Mouse (Mus musculus) thymus, postnatal 4 days (tissue): ENCODE results near the gene Dusp27.
"Not testable (repeated sequence)": the region's sequence is repeated elsewhere in the genome, so short reads cannot be mapped to it uniquely, and the experiment has no call there.

Experiments
- DNase-seq: peaks from one replicate; pipeline ENCODE4 v3.0.0; 2021

The Dusp27 gene

DNA sequence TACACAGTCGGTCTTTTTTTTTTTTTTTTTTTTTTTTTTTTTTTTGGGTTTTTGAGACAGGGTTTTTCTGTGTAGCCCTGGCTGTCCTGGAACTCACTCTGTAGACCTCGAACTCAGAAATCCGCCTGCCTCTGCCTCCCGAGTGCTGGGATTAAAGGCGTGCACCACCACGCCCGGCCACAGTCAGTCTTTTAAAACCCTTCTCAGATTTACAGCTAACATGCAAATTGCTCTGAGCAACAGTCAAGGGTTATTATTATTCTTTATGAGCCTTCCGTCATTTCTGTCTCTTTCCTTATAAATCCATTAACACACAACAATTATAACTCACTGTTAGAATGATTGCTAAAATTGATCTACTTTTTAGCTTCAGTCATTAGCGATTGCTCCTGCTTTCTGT is 14.1 kb upstream of the Dusp27 start:
- DNase-seq = not testable (repeated sequence)

DNA sequence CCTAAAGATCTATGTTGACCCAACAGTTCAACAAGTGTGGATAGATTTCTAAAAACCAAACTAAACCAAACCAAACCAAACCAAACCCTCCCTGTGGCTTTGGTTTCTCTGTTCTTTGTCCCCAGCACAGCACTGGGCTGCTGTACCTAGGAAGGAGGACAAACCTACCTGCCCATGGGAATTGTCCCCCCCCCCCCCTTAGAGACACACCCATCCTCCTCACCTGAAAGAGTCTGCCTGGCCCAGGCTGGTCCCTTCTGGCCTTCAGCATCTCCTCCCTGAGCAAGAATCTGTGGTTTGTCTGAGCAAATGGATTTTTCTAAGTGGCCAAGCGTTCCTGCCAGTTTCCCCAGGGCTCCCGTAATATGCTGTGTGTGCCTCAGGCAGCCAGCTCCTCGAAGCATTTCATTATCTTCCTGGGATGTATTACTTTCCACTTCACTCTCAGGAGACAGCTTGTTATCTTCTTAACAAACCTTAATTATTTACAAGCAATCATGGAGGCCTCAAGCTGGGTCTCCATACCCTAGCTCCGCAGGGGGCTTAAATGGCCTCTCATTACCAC is 12.0 kb upstream of the Dusp27 start:
- no peak for DNase-seq

DNA sequence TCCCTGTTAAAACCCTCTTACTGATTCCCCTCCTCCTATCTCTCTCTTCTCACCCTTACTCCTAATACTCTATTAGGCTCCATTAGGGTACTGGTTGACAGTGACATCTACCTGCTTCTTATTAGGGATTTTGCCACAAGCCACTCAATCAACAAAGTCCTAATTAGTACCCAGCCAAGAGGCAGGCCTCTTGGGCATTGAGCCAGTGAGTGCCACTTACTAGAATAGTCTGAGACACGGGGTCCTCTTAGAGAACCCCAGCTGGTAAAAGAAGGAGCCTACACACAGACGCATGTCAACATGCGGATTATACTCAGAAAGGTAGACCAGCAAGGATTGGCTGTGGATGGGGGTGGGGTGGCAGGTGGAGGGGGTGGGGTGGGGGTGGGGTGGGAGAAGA is 11.4 kb upstream of the Dusp27 start:
- DNase-seq = no peak

DNA sequence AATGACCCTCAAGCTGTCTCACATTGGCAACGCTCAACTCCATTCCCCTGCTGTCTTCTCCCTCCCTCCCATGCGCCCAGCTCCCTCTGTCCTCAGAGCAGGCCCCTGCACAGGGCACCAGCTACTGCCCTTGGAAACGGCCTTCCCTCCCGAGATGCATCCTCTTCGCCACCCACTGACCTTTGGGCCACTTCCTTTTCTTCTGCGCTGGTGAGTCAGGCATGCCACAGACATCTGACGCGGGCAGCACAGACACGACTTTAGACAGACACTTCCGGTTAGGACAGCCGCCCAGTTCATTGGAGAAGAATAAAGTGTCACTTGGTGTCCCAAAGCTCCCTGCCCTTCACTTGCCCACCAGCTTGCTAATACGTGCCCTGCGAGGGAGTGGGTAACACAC is 10.4 kb upstream of the Dusp27 start:
- DNase-seq = no peak

DNA sequence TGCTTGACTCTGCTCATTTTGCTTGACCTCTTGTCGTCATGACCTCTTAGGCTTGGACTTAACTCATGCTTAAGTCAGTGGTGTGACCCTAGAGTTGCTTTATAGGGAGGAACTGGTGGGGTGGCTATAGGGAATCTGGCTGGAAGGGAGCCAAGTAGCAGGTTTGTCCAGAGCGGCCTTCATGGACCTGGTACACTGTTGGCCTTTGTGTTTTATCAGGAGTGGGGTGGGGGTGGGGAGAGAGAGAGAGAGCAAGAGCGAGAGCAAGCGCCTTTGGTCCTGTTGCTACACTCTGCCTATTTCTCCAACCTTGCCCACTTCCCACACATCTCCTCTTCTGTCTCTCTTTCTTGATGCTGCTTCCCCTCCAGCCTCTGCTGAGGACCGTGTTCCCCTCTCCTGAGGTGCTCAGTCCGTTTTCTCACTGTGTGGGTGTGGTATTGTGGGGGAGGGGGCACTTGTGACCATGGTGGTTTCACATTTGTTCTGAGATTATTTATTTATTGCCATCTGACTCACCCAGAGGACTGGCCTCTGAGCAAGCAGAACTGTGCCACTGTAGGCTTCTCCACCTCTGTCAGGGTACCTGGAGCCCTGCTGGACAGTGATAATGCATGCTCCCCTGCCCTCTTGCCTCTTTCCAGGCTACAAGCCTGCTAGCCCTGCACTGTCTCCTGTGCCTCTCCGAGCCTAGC is 9.7 kb upstream of the Dusp27 start:
- no peak for DNase-seq

DNA sequence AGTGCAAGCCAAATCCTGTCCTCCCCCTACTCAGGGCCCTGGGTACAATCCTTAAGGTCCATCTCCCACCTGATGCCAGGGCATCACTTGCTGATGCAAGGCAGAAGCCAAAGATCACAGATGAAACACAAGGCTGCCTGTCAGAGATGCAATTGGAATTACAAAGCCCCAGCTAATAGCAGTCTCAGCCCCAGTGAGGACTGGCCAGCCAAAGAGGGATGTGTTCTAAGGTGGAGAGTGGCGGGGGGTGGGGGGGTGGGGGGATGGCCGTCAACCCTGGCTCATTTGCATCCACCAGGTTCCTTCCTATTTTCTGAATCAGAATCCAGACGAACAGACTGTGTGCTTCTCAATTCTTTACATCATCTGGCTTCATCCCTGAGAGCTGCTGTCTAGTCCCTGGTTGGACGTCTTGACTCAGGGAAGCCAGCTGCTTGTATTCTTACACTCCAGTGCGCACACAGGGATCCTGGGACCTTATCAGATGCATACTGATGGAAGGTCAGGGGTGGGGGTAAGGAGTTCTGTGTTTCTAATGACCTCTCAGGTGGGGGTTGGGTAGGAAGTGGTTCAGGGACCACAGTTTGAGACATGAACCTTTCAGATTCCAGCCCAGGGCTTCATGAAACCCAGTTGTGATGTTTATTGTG is 7.5 kb upstream of the Dusp27 start:
- no peak for DNase-seq

DNA sequence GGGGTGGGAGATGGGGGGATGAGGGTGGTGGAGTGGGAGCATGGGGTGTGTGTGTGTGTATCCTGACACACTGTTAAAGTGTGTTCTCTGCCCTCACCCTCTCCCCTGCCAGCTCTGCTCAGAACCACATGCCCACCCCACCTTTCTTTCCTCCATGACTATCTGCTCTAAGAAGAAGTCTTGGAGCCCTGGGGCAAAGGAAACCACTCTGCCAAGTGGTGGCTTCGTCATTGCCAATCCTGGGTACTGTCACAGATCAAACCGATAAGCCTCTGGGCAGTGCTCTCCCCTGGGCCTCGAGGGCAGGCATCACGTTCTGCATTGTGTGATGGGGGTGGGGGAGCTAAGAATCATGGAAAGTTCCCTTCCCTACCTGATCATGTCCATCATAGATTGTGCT is 4.6 kb upstream of the Dusp27 start:
- no peak for DNase-seq

DNA sequence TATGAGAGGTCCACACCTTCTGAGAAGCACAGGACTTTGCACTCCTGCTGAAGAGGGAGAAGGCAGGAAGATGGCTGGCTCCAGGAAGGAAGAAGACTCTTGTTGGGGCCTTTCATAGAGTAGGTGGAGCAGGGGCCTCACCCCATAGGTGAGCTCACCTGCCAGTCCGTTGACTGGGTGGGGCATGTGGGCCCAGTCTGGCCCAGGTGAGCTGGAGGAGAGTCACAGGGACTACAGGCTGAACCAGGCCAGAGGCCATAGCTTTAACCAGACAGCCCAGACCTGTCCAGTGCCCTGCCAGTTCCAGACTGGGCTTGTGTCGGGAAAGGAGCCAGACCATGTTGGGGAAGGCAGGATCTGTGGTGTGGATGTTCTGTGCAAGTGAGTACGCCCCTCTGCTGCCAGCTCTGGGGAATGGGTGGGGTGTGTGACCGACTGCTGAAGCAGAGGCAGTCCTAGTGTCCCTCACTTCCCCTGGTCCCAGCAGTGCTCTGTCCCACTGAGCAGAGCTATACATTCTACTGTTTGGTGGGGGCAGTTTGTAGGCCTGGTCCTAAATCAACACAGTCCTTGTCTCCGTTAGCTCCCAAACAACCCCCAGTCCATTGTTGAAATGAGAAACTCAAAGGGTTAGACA is 2.6 kb upstream of the Dusp27 start, which contains the start of gene Gpa33:
Gene Gpa33 (plus strand): TSS at position 15 of the 637 bp plus-strand sequence.
- no peak for DNase-seq

DNA sequence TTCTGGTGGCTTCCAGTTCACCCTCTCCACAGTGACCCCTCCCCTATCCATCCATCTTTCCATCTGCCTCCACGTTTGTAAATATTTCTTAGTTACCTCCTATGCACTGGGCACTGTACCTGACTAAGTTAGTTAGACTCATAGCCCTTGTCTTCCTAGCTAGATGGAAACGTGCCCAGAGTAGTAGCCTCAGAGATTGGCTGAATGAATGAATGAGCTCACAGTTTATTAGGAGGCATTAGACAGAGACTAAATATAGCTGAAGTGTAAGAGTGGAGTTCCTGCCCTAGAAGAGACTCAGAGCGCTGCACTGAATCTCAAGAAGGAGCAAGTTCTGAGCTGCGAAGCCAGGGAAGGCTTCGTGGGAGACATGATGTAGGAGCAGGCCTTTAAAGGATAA is 829 bp upstream of the Dusp27 start:
- no peak for DNase-seq

DNA sequence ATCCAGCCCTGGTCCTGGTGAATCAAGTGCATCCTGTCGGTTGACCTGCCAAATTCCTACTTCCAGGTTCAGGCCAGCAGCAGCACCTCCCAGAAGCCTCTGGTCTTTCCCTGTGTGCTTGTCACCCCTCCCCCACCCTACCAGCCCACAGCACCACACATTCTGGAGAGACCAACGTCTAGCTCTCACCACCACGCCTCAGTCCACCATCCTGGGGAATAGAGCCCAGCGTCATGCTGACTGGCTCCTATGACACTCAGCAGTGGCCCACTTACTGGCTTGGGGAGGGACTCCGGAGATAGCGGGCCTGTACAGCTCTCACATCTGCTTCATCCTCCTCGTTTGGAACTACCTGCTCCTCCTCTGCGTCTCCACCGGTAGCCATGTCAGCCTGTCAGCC is 927 bp downstream of the Dusp27 start:
- DNase-seq = no peak

DNA sequence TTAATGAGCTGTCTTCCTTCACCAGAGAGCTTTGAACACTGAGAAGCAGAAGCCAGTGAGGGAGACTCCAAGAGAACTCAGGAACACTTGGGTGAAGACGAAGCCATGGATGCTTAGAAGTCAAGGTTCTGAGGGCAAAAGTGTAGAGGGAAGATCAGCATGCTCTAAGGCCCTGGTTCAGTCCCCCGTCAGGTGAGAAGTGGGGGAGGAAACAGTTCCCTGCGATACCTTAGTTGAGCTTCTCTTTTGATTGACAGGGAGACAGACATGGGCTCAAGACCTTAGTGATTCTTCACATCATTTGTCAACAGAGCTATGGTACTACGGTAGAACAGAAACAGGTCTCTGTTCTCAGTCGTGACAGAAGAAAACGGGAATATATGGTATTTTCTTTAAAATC is 1.4 kb downstream of the Dusp27 start:
- DNase-seq = no peak

DNA sequence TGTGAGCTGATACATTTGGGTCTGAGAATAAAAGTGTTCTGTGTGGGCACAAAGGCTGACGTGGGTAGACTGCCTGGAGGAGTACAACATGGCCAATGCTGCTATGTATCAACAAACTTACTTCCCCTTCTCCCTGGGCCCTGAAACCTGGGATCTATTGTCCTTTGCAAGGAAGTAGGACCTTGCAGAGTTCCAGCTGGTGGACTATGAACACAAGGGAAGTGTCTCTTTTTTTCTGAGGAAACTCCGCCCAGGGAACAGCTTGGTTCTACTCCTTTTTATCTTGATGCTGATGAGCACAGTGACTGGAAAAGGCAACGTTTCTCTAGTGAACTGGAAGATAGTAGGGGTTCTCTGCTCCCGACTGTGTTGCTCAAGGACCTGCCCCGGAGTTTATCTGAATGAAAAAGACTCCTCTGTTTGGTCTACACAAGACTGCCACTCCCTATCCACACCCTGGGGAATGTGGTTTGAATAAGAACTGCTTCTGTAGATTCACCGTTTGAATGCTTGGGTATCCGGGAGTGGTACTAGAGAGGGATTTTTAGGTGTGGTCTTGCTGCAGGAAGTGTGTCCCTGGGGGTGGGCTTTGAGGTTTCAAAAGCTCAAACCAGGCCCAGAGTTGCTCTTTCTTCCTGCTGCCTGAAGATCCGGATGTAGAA is 2.7 kb downstream of the Dusp27 start:
- DNase-seq = no peak

DNA sequence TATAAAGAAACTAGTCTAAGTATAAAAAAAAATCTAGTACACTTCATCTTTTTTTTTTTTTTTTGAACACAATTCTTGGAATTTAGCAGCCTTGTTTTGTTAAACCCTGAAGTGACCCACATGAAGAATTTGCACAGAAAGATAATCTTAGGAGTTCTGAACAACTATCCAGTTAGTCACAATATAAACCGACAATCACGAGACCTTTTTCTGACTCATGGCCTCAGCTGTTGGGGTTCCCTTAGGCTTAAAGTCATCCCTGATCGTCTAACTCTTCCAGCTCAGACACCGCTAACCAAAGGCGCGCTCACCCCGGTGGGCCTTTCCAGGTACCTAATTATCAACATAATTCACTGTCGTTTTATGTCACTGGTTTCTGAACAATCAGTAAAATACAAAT is 4.0 kb downstream of the Dusp27 start:
- DNase-seq = no peak

DNA sequence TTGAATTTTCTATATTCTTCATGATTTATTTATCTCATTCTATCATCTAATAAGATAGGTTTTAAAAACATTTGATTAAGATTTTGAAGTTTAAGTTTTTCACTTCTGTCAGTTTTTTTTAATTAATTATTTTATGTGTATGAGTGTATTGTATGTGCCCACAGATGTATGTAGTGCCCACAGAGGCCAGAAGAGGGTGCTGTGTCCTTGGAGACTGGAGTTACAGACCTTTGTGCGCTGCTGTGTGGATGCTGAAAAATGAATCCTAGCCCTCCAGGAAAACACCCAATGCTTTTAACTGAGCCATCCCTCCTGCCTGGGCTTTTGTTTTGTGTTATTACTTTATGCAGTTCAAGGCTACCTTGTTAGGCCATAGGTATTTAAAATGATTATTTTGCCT is 4.7 kb downstream of the Dusp27 start:
- no peak for DNase-seq

DNA sequence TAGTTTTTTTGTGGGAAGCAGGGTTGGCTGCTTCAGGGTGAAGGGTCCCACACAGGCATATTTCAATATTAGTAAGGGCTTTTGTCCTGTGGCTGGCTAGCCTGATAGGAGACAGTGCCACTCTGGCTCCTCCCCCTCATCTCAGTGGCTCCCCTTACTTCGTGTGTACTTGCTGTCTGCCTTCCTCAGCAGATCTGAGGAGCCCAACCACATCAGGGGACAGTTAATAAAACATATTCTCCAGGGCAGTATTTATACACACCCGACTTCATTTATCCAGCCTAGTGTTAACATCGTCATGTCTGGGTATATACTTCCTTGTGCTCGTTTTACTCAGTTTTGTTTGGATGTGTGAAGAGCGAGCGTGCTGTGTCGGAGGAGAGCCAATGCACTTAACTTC is 5.6 kb downstream of the Dusp27 start:
- no peak for DNase-seq

DNA sequence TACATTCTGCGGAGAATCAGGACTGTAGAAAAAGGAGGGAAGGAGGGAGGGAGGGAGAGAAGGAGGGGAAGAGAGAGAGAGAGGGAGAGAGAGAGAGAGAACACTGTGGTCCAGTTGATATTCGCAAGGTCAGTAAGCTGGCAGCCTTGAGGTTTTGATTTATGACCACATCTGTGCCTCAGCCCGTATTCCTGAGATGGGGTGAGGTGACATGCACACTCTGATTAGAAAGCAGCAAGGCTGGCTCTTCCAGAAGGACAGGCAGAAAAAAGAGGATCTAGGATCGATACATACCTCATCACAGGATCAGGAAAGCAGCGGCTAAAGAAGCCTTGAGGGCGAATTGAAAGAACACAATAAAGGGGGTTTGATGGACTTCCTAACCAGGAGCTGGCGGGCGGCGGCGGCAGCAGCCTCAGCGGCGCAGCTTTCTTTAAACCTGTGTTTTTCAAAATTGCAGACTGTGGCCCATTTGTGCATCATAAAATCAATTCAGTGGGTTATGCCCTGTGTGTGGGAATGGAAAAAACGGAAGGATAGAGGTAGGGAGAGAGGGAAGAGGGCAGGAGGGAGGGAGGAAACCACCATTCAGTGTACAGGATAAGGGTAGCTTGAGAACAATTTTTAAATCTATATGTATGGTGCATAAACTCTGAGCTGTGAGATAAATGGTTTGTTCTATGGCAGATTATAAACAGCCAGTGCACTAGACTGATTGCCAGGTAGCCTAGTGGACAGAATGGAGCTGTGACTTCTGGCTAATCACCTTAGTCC is 9.7 kb downstream of the Dusp27 start:
- DNase-seq = no peak

DNA sequence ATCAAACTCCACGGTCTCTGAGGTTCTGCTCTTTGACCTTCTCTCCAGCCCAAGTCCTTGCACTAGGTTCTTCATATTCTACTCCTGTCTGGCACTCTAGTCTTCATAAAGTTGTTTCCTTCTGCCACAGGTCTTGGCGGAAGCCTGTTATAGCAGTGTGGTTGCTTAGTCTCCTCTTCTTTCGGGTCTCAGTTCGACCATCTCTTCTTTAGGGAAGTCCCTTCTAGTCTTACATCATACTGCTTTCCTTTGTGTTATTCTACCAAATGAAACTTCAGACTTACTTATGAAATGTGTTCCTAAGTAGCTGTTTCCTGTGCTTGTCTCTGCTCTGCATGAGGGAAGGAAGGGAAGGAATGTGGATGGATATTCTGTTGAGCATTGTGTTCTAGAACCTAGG is 12.0 kb downstream of the Dusp27 start:
- no peak for DNase-seq

DNA sequence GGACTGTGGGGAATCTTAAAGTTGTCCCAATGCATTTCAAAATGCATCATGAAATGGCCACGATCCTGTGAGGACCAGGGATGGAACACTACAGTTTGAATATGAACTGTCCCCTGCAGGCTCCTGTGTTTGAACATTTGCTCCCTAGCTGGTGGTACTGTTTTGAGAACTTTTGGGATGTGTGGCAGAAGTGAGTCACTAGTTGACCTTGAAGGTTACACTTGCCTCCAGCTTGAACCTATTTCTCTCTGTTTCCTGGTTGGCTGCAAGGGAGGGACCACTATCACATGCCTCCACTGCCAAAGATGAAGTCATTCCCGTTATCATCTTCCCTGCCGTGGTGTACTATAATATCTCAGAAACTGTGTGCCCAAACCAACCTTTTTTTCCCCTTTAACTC is 12.7 kb downstream of the Dusp27 start:
- no peak for DNase-seq

DNA sequence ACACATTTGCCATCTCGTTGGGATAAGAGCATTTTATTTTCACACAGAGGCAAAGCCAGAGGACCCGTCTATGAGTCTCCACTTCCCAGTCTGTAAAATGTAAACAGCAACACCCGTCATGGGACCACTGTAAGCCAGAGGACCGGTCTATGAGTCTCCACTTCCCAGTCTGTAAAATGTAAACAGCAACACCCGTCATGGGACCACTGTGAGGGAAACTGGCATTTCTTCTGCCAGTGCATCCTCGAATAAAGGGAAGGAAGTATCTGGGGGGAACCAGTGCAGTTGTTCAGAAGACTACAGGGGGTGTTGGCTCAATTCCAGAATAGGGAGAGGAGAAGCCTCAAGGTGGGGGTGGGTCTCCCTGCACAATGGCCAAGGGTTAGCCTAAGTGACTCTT is 22.3 kb downstream of the Dusp27 start:
- DNase-seq = no peak

DNA sequence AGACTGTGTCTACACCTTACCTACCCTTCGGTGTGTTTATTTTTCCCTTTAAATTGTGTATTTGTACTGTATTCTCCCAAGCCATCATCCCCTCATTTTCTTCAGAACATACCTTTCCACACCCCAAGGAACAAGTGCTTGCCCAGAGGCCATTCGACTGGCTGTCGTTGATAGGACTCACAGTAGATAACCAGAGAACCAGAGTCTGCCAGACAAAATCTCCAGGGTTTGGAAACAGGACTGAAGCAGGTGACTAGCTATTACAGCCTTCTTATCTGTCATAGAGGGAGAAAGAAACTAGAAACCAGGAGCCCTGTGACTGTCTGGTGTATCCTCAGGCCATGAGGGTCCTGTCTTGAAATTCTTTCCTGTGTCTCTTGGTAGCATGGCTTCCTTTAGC is 22.9 kb downstream of the Dusp27 start:
- no peak for DNase-seq

DNA sequence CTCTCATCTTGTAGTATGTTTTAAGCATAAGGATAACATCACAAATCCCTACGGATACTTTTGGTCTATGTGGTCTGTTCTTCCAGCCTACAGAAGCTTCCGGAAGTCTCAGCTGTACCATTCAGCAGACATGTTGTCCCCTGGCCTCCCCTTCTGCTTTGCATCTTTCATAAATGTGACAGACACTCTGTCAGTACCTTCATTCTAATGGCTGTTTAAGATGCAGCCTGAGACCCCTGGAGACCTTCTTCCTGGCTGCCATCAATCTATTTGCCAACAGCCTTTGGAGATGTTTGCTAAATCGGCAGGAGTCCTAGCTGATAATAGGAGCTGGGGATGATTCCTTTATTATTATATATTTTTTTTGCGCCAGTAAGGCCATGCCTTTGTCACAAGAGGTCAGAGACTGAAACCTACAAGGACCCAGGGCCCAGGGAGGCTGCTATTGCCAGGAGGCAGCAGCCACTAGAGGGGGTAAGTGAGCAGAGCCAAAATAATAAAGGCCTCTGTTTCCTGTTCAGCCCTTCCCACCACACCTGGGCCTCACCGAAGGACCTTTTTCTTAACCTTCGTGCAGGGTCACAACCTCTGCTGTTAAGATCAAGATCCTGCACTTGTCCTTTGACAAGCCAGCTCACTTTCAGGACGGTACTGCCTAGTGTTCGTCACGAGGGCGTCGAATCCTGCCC is 24.7 kb downstream of the Dusp27 start:
- DNase-seq = peak; percentile 83

DNA sequence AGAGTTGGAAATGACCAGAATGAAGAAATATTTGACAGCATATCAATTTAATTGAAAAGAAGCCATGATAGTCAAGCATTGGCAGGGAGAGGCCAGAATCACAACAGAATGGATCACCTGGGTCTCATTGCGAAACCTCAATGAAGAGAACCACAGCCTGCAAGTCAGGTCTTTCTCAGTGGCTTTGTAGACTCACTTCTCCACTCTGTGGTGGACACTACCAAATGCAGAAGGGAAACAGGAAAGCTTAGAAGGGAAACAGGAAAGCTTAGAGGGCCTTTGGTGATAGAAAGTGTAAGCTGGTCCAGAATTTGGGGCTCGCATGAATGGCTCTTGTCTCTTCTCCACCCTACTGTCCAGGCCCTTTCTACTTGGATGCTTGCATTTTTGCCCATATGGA is 29.6 kb downstream of the Dusp27 start:
- no peak for DNase-seq
